Mouse (Mus musculus) forebrain, embryonic 12.5 days (tissue): ENCODE data around the gene Katna1. TPM values are rescaled to one million over a fixed set of nuclear protein-coding genes. Genes with fewer than 3 reads are reported as not detected.

Experiments used
- ATAC-seq: fragments of 200-750 bp; cut with Nextera tagmentation; 2 replicates; pipeline ENCODE4 v1.8.0; 2017; ENCODE audit warnings: moderate TSS enrichment; ENCODE audit not compliant: low FRiP score
- H3K27ac ChIP-seq: fragments of 300-500 bp; sonication (generic); 2 replicates; pipeline ENCODE4 v1.5.1; 2016; ENCODE audit warnings: mild to moderate bottlenecking
- H3K27me3 ChIP-seq: fragments of 300-500 bp; sonication (generic); 2 replicates; pipeline ENCODE4 v1.6.1; 2016; ENCODE audit warnings: mild to moderate bottlenecking
- H3K36me3 ChIP-seq: fragments of 300-500 bp; sonication (generic); replicated peaks from 2 replicates; pipeline ENCODE4 v1.6.1; 2016; ENCODE audit warnings: mild to moderate bottlenecking
- H3K4me1 ChIP-seq: fragments of 300-500 bp; sonication (generic); 2 replicates; pipeline ENCODE4 v1.6.1; 2016
- H3K4me2 ChIP-seq: fragments of 300-500 bp; sonication (generic); 2 replicates; pipeline ENCODE4 v1.6.1; 2016; ENCODE audit warnings: mild to moderate bottlenecking, moderate library complexity
- H3K4me3 ChIP-seq: fragments of 300-500 bp; sonication (generic); replicated peaks from 2 replicates; pipeline ENCODE4 v1.5.1; 2016; ENCODE audit warnings: mild to moderate bottlenecking
- H3K9ac ChIP-seq: fragments of 300-500 bp; sonication (generic); 2 replicates; pipeline ENCODE4 v1.6.1; 2016; ENCODE audit warnings: mild to moderate bottlenecking
- H3K9me3 ChIP-seq: fragments of 300-500 bp; sonication (generic); 2 replicates; pipeline ENCODE4 v1.6.1; 2016
- WGBS: fragments of 180-500 bp; shearing (Covaris S2); methylation state at CpG from one replicate; pipeline ENCODE4 v1.1.7; 2016; 5-methylcytosine and 5-hydroxymethylcytosine counted together
- polyA plus RNA-seq: library from polyadenylated mRNA; unstranded; fragments of >200 nt; fragmentation: Nextera tagmentation; extraction: Ambion mirVana; gene quantifications from 2 replicates; pipeline ENCODE4 v1.2.1, GENCODE M21; 2016

Katna1 gene
- polyA plus RNA-seq, 1 experiment from 2014 or later = 59.1 TPM

GRCm38 (mm10) chr10:7781214-7781613 lies 55.4 kb downstream of the Katna1 start:
- Histone ChIP-seq H3K9me3 (no peaks in the 10 kb centered on the region), H3K4me1 (peaks cover 9% of the 10 kb centered on the region), H3K4me2 (peak overlapping the region; percentile 73), H3K36me3 (peaks cover 16% of the 10 kb centered on the region; the same call in 1 of the 2 replicates), H3K27me3 (no peaks in the 10 kb centered on the region), H3K9ac (no peak overlapping the region; the same call in 1 of the 2 replicates), H3K27ac (no peak overlapping the region), H3K4me3 (peak overlapping the region; percentile 92)
- peak; percentile 15; the same call in 1 of the 2 replicates for ATAC-seq
- 55% methylated on average over 3 of the region's 3 CpGs for WGBS

- no peak overlapping the region for H3K4me3 ChIP-seq
- H3K4me1 ChIP-seq = 0 out of 2 replicates have a peak, but pooled peaks cover 3% of the 10 kb centered on the region
- WGBS = 51% methylated on average over 2 of the region's 2 CpGs
- peaks cover 15% of the 10 kb centered on the region for H3K36me3 ChIP-seq
- no peak overlapping the region for H3K4me2 ChIP-seq
- no peak overlapping the region for H3K9ac ChIP-seq
- no peak overlapping the region for H3K27ac ChIP-seq
- H3K9me3 ChIP-seq = no peaks in the 10 kb centered on the region
- H3K27me3 ChIP-seq = no peaks in the 10 kb centered on the region
- ATAC-seq = no peak
These were observed 61.5 kb downstream of the Katna1 start for GRCm38 (mm10) chr10:7787319-7787718.

GRCm38 (mm10) chr10:7792254-7792750 lies 66.5 kb downstream of the Katna1 start:
- H3K27ac ChIP-seq = 0 out of 2 replicates have a peak overlapping the region, but pooled peaks have one; percentile 36
- peaks cover 26% of the 10 kb centered on the region for H3K36me3 ChIP-seq
- peak overlapping the region; percentile 88 for H3K9ac ChIP-seq
- no peaks in the 10 kb centered on the region for H3K27me3 ChIP-seq
- no peaks in the 10 kb centered on the region for H3K9me3 ChIP-seq
- H3K4me1 ChIP-seq = peaks cover 12% of the 10 kb centered on the region
- peak overlapping the region; percentile 90 for H3K4me3 ChIP-seq
- H3K4me2 ChIP-seq = peak overlapping the region; percentile 81
- ATAC-seq = peak; percentile 47; the same call in 1 of the 2 replicates
- under 1% methylated on average over 10 of the region's 10 CpGs for WGBS

GRCm38 (mm10) chr10:7792751-7793385 lies 67.1 kb downstream of the Katna1 start, which contains the start of the genes Ginm1 and Ppil4:
Gene Ginm1, minus strand, starts transcription at chr10:7792824.
Gene Ppil4, plus strand, starts transcription at chr10:7792891.
- H3K27ac ChIP-seq = peak within 1 kb of the TSS; percentile 56; the same call in 1 of the 2 replicates
- peak within 1 kb of the TSS; percentile 81 for H3K4me2 ChIP-seq
- WGBS = under 1% methylated on average over 52 of the region's 52 CpGs
- peak; percentile 96 for ATAC-seq
- H3K9me3 ChIP-seq = no peaks in the 10 kb centered on the region
- H3K27me3 ChIP-seq = no peaks in the 10 kb centered on the region
- H3K36me3 ChIP-seq = peaks cover 31% of the 10 kb centered on the region
- peaks cover 12% of the 10 kb centered on the region for H3K4me1 ChIP-seq
- H3K4me3 ChIP-seq = peak within 1 kb of the TSS; percentile 90
- H3K9ac ChIP-seq = peak within 1 kb of the TSS; percentile 88

- H3K9ac ChIP-seq = no peak overlapping the region
- no peaks in the 10 kb centered on the region for H3K4me1 ChIP-seq
- H3K4me3 ChIP-seq = no peak overlapping the region
- H3K9me3 ChIP-seq = no peaks in the 10 kb centered on the region
- 96% methylated on average over 3 of the region's 3 CpGs for WGBS
- H3K27me3 ChIP-seq = no peaks in the 10 kb centered on the region
- H3K4me2 ChIP-seq = no peak overlapping the region
- no peak overlapping the region for H3K27ac ChIP-seq
- no peak for ATAC-seq
- H3K36me3 ChIP-seq = peaks cover 89% of the 10 kb centered on the region
These were observed 75.5 kb downstream of the Katna1 start for GRCm38 (mm10) chr10:7801258-7801657.

- no peak overlapping the region for H3K27ac ChIP-seq
- H3K4me2 ChIP-seq = no peak overlapping the region
- no peaks in the 10 kb centered on the region for H3K9me3 ChIP-seq
- no peak for ATAC-seq
- WGBS = 92% methylated on average over 2 of the region's 2 CpGs
- H3K4me1 ChIP-seq = no peaks in the 10 kb centered on the region
- H3K9ac ChIP-seq = no peak overlapping the region
- H3K4me3 ChIP-seq = no peak overlapping the region
- H3K36me3 ChIP-seq = peaks cover 84% of the 10 kb centered on the region
- H3K27me3 ChIP-seq = no peaks in the 10 kb centered on the region
These were observed 76.8 kb downstream of the Katna1 start for GRCm38 (mm10) chr10:7802519-7803140.

GRCm38 (mm10) chr10:7809937-7810336 lies 84.1 kb downstream of the Katna1 start:
- WGBS = 47% methylated on average over 2 of the region's 2 CpGs
- no peaks in the 10 kb centered on the region for H3K9me3 ChIP-seq
- no peak overlapping the region for H3K4me2 ChIP-seq
- no peaks in the 10 kb centered on the region for H3K27me3 ChIP-seq
- H3K4me1 ChIP-seq = no peaks in the 10 kb centered on the region
- no peak overlapping the region for H3K4me3 ChIP-seq
- H3K36me3 ChIP-seq = peaks cover 55% of the 10 kb centered on the region
- H3K9ac ChIP-seq = no peak overlapping the region
- 0 out of 2 replicates have a peak, but pooled peaks have one; percentile 30 for ATAC-seq
- no peak overlapping the region for H3K27ac ChIP-seq

Other genes with a start within 250 kb of the Katna1 start
- gene Lrp11, start 136.2 kb upstream of the Katna1 start, polyA plus RNA-seq = 20.1 and 25.7 TPM in 2 replicates
- gene Nup43, start 58.5 kb upstream of the Katna1 start, polyA plus RNA-seq = 54.0 and 59.7 TPM in 2 replicates
- 135 and 139 TPM in 2 replicates for gene Pcmt1, start 44.9 kb upstream of the Katna1 start, polyA plus RNA-seq
- 15.0 and 17.5 TPM in 2 replicates for gene Lats1, start 44.8 kb upstream of the Katna1 start, polyA plus RNA-seq
- gene Ginm1, start 66.8 kb downstream of the Katna1 start, polyA plus RNA-seq = 53.4 and 55.6 TPM in 2 replicates
- gene Ppil4, start 66.9 kb downstream of the Katna1 start, polyA plus RNA-seq = 52.4 and 55.1 TPM in 2 replicates
- gene Zc3h12d, start 106.5 kb downstream of the Katna1 start, polyA plus RNA-seq = 0.05 TPM in 1 of 2 replicates, not detected in the other
- 20.5 and 20.9 TPM in 2 replicates for gene Tab2, start 230.2 kb downstream of the Katna1 start, polyA plus RNA-seq